Mouse (Mus musculus): ENCODE measurements around the gene Nphp3.

GRCm38 (mm10) chr9:104039031-104039695 lies 36.8 kb downstream of the Nphp3 start:
- no peak for TF ChIP-seq CTCF (IDR thresholded peaks at IDR 0.05; ENCODE audit: borderline replicate concordance, extremely low read depth, insufficient read depth, insufficient read length)
- no peak for TF ChIP-seq POLR2A (IDR thresholded peaks at IDR 0.05; ENCODE audit: borderline replicate concordance, extremely low read depth, insufficient read depth, insufficient read length, poor library complexity, severe bottlenecking)
